Mouse (Mus musculus): Measurements from ENCODE around the gene Usp54. TPM values are rescaled to one million over a fixed set of nuclear protein-coding genes. Genes with fewer than 3 reads are reported as not detected.
A peak's percentile ranks its signal among the peaks of the same experiment; 100 is the strongest.

Gene Usp54
- polyA plus RNA-seq, 1 experiment from 2014 or later, result 12.9 TPM

DNA sequence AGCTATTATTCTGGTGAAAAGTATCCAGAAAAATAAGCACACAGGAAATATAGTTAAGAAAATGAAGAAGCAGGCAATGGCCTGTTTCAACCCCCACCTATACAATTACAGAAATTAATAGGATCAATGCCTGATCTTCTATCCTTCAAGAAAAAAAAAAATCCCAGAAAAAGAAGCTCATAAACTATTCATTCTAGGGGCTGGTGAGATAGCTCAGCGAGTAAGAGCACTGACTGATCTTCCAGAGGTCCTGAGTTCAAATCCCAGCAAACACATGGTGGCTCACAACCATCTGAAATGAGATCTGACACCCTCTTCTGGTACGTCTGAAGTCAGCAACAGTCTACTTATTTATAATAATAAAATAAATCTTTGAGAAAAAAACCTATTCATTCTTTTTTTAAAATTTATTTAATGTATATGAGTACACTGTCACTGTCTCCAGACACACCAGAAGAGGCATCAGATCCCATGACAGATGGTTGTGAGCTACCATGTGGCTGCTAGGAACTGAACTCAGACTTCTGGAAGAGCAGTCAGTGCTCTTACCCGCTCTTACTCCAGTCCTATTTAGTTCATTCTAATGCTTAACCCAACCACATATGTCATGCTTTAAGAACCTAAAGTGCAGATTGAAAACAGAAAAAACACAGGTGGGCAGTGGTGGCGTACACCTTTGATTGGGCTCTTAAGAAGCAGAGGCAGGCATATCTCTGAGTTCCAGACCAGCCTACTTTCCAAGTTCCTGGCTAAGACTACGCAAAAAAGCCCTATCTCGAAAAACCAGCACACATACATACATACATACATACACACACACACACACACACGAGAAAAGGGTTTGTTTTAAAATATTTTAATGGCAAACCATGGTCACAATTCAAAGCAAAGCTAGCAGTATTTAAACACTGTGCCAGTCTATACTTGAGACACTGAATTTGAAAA is 96.1 kb downstream of the Usp54 start:
- Histone ChIP-seq H3K4me3 (peak overlapping the region; percentile 96; the same call in 1 of the 2 replicates), H3K27ac (no peak overlapping the region), H3K27me3 (replicated peaks) (no peaks in the 10 kb centered on the region), H3K4me2 (replicated peaks) (peak overlapping the region; percentile 67), H3K9me3 (no peaks in the 10 kb centered on the region), H3K4me1 (peaks cover 8% of the 10 kb centered on the region), H3K36me3 (peaks cover 13% of the 10 kb centered on the region), H3K9ac (no peak overlapping the region)
- 81% methylated on average over 7 of the region's 7 CpGs for WGBS
- no peak for ATAC-seq (ENCODE audit: low FRiP score, low read depth)

GRCm38 (mm10) chr14:20529643-20530042 is 111.2 kb downstream of the Usp54 start:
- Histone ChIP-seq H3K9ac (no peak overlapping the region), H3K27ac (no peak overlapping the region), H3K36me3 (peaks cover 2% of the 10 kb centered on the region; the same call in 1 of the 2 replicates), H3K4me2 (replicated peaks) (no peak overlapping the region), H3K4me1 (no peaks in the 10 kb centered on the region), H3K9me3 (no peaks in the 10 kb centered on the region), H3K4me3 (no peak overlapping the region), H3K27me3 (replicated peaks) (no peaks in the 10 kb centered on the region)
- 90% methylated on average over 4 of the region's 4 CpGs for WGBS
- no peak for ATAC-seq (ENCODE audit: low FRiP score, low read depth)

DNA sequence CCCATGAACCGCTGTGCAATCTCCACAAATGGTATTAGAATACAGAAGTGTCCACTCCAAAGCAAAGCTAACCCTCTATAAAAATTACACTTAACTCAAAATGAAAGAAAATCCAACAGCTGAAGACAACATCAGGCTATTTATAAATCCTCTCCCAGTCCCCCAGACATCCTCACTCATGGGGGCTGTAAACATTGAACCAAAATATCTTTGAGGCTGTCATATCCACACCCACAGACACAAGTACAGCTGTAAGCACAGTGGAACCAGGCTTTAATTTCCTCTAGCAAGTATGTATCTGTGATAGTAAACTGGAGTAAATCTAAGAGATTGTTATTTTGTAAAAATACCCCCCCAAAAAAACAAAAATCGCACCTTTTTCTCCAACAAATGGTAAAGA is 120.7 kb downstream of the Usp54 start:
- Histone ChIP-seq H3K9ac (no peak overlapping the region), H3K27ac (no peak overlapping the region), H3K9me3 (no peaks in the 10 kb centered on the region), H3K27me3 (replicated peaks) (no peaks in the 10 kb centered on the region), H3K36me3 (peaks cover 29% of the 10 kb centered on the region), H3K4me2 (replicated peaks) (no peak overlapping the region), H3K4me3 (no peak overlapping the region), H3K4me1 (no peaks in the 10 kb centered on the region)
- WGBS, result 90% methylated on average over 2 of the region's 2 CpGs
- ATAC-seq (ENCODE audit: low FRiP score, low read depth), result no peak

GRCm38 (mm10) chr14:20508424-20508823 is 132.4 kb downstream of the Usp54 start:
- no peak for ATAC-seq (ENCODE audit: low FRiP score, low read depth)

DNA sequence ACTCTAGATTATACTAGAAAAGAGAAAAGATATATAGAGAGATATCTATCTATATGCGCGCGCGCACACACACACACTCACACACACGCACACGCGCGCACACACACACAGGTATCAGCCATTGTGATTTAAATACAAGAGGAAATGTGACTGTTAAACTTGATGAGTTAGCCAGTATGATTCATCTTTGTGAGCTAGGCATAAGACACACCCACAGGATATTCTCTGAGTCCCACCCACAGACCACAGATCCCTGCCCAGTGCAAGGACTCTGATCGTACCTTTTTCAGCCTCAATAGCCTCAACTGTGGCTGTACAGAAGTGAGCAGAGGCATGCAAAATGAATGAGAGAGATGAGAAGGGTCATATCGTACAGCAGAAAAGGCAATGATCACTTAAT is 137.9 kb downstream of the Usp54 start:
- 98% methylated on average over 10 of the region's 10 CpGs for WGBS
- H3K36me3 ChIP-seq, result peaks cover 18% of the 10 kb centered on the region
- ATAC-seq (ENCODE audit: low FRiP score, low read depth), result no peak

More at GRCm38 (mm10) chr14:20508424-20508823, 132.4 kb downstream of the Usp54 start:
- no peaks in the 10 kb centered on the region for H3K27me3 ChIP-seq (replicated peaks)
- H3K36me3 ChIP-seq, result peaks cover 5% of the 10 kb centered on the region; the same call in 1 of the 2 replicates
- 73% methylated on average over 2 of the region's 2 CpGs for WGBS
- no peak overlapping the region for H3K27ac ChIP-seq
- no peak overlapping the region for H3K4me3 ChIP-seq
- no peaks in the 10 kb centered on the region for H3K9me3 ChIP-seq
- H3K4me2 ChIP-seq (replicated peaks), result no peak overlapping the region
- H3K4me1 ChIP-seq, result no peaks in the 10 kb centered on the region
- H3K9ac ChIP-seq, result no peak overlapping the region

DNA sequence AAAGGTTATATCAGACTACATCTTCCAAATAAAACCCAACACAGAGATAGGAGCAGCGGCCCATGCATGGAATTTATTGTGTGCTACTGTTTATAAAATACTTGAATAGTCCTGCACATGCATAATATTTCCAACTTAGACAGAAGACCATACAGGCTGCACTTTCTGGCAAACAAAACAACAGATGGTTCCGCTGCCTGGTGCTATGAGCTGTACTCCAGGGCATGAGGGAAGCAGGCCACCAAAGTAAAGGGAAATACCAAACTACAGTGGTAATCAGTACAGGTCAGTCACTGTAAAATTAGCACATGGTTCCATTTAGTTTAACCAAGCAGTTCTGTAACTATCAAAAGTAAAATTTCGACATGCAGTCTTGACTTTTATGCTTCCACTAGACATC is 140.9 kb downstream of the Usp54 start:
- Histone ChIP-seq H3K4me1 (no peaks in the 10 kb centered on the region), H3K4me3 (no peak overlapping the region), H3K9me3 (no peaks in the 10 kb centered on the region), H3K27me3 (replicated peaks) (no peaks in the 10 kb centered on the region), H3K4me2 (replicated peaks) (no peak overlapping the region), H3K9ac (no peak overlapping the region), H3K36me3 (peaks cover 36% of the 10 kb centered on the region), H3K27ac (no peak overlapping the region)
- ATAC-seq (ENCODE audit: low FRiP score, low read depth), result no peak
- 94% methylated on average over 3 of the region's 3 CpGs for WGBS

More for the DNA sequence above, 137.9 kb downstream of the Usp54 start:
- no peak overlapping the region for H3K9ac ChIP-seq
- H3K27ac ChIP-seq, result no peak overlapping the region
- no peaks in the 10 kb centered on the region for H3K9me3 ChIP-seq
- H3K27me3 ChIP-seq (replicated peaks), result no peaks in the 10 kb centered on the region
- H3K4me2 ChIP-seq (replicated peaks), result no peak overlapping the region
- no peaks in the 10 kb centered on the region for H3K4me1 ChIP-seq
- no peak overlapping the region for H3K4me3 ChIP-seq

Small RNA genes lying within 50 kb of the gene (microRNA-seq; reads per million reads assigned to microRNA genes)
- gene Mir6946, result not detected

Other genes with a start within 250 kb of the Usp54 start
- 64.4 and 68.0 TPM in 2 replicates for gene Mrps16, start 247.4 kb downstream of the Usp54 start, polyA plus RNA-seq (2016; fragmentation: Nextera tagmentation; extraction: Ambion mirVana)
- gene Cfap70, start 188.8 kb downstream of the Usp54 start, polyA plus RNA-seq (2016; fragmentation: Nextera tagmentation; extraction: Ambion mirVana), result 0.23 and 0.41 TPM in 2 replicates
- 14.4 and 14.6 TPM in 2 replicates for gene Anxa7, start 160.9 kb downstream of the Usp54 start, polyA plus RNA-seq (2016; fragmentation: Nextera tagmentation; extraction: Ambion mirVana)
- gene Mss51, start 144.2 kb downstream of the Usp54 start, polyA plus RNA-seq (2016; fragmentation: Nextera tagmentation; extraction: Ambion mirVana), result 0.98 and 1.4 TPM in 2 replicates
- gene Ppp3cb, start 94.5 kb downstream of the Usp54 start, polyA plus RNA-seq (2016; fragmentation: Nextera tagmentation; extraction: Ambion mirVana), result 65.7 and 66.5 TPM in 2 replicates
- gene Myoz1, start 15.5 kb upstream of the Usp54 start, polyA plus RNA-seq (2016; fragmentation: Nextera tagmentation; extraction: Ambion mirVana), result 0.20 and 0.37 TPM in 2 replicates
- gene Synpo2l, start 27.3 kb upstream of the Usp54 start, polyA plus RNA-seq (2016; fragmentation: Nextera tagmentation; extraction: Ambion mirVana), result 3.5 and 5.1 TPM in 2 replicates
- 90.8 and 99.7 TPM in 2 replicates for gene Sec24c, start 33.2 kb upstream of the Usp54 start, polyA plus RNA-seq (2016; fragmentation: Nextera tagmentation; extraction: Ambion mirVana)
- 28.3 and 28.6 TPM in 2 replicates for gene Fut11, start 53.9 kb upstream of the Usp54 start, polyA plus RNA-seq (2016; fragmentation: Nextera tagmentation; extraction: Ambion mirVana)
- gene Chchd1, start 61.9 kb upstream of the Usp54 start, polyA plus RNA-seq (2016; fragmentation: Nextera tagmentation; extraction: Ambion mirVana), result 219 and 228 TPM in 2 replicates
- 53.3 and 57.7 TPM in 2 replicates for gene Zswim8, start 66.5 kb upstream of the Usp54 start, polyA plus RNA-seq (2016; fragmentation: Nextera tagmentation; extraction: Ambion mirVana)
- gene Ndst2, start 93.5 kb upstream of the Usp54 start, polyA plus RNA-seq (2016; fragmentation: Nextera tagmentation; extraction: Ambion mirVana), result 22.0 and 23.4 TPM in 2 replicates
- 78.8 and 105 TPM in 2 replicates for gene Camk2g, start 153.0 kb upstream of the Usp54 start, polyA plus RNA-seq (2016; fragmentation: Nextera tagmentation; extraction: Ambion mirVana)
- 0.18 and 0.55 TPM in 2 replicates for gene Plau, start 195.6 kb upstream of the Usp54 start, polyA plus RNA-seq (2016; fragmentation: Nextera tagmentation; extraction: Ambion mirVana)

Data from neural tube, embryonic 12.5 days (tissue).